Mouse (Mus musculus): ENCODE data around the gene Pygm. TPM values are rescaled to one million over a fixed set of nuclear protein-coding genes. Genes with fewer than 3 reads are reported as not detected.

Pygm gene
- polyA plus RNA-seq, 1 experiment: 10.2 TPM

DNA sequence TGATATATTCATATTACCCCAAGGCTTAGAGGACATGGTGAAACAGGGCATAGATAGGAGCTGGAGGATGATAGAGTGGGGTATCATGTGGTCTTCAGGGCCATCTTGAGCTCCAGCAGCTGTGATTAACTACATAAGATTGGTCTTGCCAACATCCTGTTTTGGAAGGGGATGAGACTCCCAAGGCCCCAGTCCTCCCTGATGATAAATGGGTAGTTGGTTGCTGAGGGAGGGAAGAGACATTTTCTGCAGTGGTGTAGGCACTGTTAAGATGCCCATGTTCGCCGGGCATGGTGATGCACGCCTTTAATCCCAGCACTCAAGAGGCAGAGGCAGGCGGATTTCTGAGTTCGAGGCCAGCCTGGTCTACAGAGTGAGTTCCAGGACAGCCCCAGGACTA is 3.0 kb upstream of the Pygm start:
- WGBS: 97% methylated on average over 5 of the region's 5 CpGs
- DNase-seq (ENCODE audit: low read depth, low spot score): no peak

DNA sequence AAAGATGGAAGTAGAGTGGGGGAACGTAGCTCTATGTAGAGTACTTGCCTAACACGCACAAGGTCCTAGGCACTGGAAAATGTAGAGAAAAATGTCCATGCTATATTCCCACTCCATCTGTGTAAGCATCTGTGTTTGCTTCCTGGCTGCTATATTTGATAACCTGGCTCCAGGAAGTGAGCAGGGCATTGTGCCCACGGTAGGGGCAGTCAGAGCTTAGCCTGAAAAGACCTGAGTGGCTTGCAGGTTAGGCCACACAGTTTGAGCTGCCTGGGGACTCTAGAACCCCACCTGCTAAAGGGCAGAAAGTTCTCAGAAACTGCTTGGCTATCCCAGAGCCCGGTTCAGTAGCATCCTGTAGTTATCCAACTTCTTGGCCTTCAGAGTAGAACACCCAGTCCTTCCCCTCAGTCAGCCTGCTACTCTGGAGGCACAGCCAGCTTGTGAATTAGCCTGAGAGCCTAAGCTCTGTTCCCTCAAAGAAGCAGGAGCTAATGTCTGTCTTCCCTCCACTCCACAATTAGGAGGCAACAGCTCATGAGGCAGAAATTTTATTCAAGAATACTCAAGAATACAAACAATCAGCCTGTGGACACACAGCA is 1.8 kb upstream of the Pygm start:
- 55% methylated on average over 4 of the region's 4 CpGs for WGBS
- no peak for DNase-seq (ENCODE audit: low read depth, low spot score)

DNA sequence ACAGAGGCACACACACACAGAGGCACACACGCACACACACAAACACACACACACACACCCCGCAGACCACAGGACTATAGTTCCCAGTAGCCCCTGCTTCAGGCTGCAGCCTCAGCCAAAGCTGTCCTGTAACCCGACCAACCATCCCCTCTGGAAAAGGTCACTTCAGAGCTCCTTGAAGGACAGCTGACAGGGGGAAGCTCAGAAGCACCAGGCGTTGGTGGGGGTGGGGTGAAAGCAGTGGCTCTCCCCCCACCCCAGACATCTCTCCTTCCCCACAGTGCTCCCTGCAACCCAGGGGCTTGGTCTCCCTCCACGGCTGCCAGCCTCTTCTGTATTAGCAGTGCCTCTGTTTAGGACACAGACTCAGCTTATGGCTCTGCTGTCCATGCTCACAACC is 729 bp upstream of the Pygm start:
- WGBS: 45% methylated on average over 5 of the region's 5 CpGs
- DNase-seq (ENCODE audit: low read depth, low spot score): no peak

DNA sequence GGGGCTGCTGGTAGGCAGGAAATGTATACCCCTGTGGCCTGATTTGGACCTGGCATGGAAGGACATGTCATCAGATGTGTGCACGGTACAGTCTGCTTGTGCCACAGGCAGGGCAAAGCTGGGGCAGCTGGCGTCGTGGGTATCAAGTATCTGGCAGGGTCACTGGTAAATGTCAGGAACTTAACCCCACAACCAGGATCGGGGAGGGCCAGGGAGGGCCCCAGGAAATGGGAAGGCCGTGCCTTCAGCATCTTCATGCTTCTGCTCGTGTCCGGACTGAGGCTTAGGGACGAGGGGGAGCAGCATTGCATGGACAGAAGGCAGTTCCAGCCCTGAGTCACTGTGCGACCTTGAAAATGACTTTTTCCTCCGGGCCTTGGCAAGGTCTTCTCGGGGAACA is 755 bp downstream of the Pygm start:
- no peak for DNase-seq (ENCODE audit: low read depth, low spot score)
- 53% methylated on average over 11 of the region's 11 CpGs for WGBS

DNA sequence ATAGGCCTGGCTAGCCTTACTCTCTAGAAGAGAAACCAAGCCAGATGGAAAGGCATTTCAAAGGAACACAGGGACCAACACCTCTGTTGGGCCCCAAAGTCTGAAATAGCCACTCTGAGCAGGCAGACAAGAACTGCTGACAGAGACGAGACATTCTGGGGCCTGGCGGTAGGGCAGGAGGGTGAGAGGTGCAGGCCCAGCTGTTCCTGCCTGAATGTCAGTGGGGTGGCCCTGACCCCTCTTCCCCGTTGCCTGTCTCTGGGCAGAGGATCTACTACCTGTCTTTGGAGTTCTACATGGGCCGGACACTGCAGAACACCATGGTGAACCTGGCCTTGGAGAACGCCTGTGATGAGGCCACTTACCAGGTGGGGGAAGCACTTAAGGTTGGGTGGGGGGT is 1.2 kb downstream of the Pygm start:
- WGBS: 74% methylated on average over 5 of the region's 5 CpGs
- DNase-seq (ENCODE audit: low read depth, low spot score): no peak

DNA sequence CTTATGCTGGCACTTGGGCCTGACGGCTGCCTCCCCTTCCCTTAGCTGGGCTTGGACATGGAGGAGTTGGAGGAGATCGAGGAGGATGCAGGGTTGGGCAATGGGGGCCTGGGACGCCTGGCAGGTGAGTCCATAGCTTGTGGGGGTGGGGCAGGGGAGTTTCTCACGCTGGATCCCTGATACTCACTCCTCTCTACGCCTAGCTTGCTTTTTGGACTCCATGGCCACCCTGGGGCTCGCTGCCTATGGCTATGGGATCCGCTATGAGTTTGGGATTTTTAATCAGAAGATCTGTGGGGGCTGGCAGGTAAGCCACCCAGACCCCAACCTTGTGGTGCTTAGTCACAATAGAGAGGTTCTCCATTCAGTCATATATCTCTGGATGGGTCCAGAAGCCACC is 1.6 kb downstream of the Pygm start:
- DNase-seq (ENCODE audit: low read depth, low spot score): no peak
- WGBS: 78% methylated on average over 7 of the region's 7 CpGs

DNA sequence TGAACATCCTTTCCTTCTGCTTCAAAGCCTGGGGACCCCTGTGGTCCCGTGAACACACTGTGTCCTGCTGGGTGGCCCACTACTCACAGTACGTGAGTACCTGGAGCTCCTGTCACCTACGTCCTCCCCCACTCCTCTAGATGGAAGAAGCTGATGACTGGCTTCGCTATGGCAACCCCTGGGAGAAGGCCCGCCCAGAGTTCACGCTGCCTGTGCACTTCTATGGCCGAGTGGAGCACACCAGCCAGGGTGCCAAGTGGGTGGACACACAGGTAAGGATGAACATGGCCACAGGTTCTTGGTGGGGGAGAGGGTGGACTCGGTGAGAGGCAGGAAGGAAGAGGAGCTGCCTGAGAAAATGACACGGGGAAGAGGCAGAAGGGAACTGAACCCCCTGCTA is 2.0 kb downstream of the Pygm start:
- WGBS: 84% methylated on average over 9 of the region's 9 CpGs
- DNase-seq (ENCODE audit: low read depth, low spot score): no peak

DNA sequence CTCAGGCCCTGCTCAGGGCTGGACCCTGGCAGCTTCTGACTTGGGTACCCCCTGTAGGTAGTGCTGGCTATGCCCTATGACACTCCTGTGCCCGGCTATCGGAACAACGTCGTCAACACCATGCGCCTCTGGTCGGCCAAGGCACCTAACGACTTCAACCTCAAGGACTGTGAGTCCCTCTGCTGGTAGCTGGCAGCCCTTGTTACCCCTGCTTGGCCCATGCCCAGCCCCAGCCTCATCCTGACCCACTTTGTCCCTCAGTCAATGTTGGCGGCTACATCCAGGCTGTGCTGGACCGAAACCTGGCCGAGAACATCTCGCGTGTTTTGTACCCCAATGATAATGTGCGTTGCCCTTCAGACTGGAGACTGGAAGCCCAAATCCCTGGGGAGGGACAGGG is 3.8 kb downstream of the Pygm start:
- 76% methylated on average over 13 of the region's 13 CpGs for WGBS
- DNase-seq (ENCODE audit: low read depth, low spot score): no peak

DNA sequence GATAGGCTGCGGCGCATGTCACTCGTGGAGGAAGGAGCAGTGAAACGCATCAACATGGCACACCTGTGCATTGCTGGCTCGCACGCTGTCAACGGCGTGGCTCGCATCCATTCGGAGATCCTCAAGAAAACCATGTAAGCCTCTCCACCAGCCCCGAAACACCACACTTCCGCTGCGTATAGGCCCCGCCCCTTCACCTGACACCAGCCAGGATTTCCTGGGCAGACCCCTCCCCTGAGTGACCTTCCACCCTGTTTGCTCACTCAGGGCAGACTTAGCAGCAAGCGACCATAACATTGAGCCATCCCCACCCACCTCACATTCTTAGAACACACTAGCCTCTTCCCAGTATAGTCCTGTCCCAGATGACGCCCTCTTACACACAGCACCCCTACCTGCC is 5.6 kb downstream of the Pygm start:
- DNase-seq (ENCODE audit: low read depth, low spot score): no peak
- 17% methylated on average over 16 of the region's 16 CpGs for WGBS

DNA sequence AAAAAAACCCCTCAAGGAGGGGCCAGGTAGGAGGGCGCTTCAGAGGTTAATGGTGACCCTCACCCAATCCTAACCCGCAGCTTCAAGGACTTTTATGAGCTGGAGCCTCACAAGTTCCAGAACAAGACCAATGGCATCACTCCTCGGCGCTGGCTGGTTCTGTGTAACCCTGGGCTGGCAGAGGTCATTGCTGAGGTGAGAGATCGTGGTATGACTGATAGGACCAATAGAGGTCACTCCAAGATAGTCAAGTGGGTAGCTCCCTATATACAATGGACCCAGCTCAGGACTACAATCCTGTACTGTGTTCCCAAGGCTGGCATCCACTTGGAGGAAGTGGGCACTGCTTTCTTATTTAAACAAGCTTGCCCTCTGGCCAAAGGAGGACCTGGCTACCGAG is 6.1 kb downstream of the Pygm start:
- DNase-seq (ENCODE audit: low read depth, low spot score): no peak
- WGBS: 49% methylated on average over 6 of the region's 6 CpGs

DNA sequence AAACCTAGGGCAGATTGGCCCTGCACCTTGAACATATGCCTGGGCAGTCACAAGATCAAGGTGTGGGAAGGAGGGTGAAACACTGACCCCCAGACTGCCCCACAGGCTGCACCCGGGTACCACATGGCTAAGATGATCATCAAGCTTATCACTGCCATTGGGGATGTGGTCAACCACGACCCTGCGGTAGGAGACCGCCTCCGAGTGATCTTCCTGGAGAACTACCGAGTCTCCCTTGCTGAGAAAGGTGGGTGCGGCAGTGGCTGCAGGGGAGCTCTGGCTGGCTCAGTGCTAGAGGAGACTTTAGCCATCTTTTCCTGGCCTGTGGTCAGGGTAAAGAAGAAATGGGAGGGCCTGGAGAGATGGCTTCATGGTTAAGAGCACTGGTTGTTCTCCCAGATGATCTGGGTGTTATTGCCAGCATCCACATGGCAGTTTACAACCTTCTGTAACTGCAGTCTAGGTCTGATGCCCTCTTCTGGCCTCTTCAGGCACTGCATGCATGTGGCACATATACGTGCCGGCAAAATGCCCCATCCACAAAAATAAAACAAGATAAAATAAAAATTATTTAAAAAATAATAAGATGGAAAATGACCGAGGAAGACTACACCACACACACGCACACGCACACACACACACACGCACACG is 8.7 kb downstream of the Pygm start:
- WGBS: 93% methylated on average over 14 of the region's 14 CpGs
- no peak for DNase-seq (ENCODE audit: low read depth, low spot score)

DNA sequence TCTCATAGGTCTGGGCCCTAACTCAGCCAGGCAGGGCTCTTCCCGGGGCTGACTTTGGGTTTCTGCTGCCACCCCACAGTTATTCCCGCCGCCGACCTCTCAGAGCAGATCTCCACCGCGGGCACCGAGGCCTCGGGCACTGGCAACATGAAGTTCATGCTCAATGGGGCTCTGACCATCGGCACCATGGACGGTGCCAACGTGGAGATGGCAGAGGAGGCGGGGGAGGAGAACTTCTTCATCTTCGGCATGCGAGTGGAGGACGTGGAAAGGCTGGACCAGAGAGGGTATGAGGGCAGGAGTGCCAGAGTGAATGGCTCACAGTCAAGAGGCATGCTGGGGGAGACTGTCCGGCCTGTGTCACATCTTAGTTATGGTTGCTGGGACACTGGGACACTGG is 9.4 kb downstream of the Pygm start:
- DNase-seq (ENCODE audit: low read depth, low spot score): no peak
- WGBS: 86% methylated on average over 16 of the region's 16 CpGs

DNA sequence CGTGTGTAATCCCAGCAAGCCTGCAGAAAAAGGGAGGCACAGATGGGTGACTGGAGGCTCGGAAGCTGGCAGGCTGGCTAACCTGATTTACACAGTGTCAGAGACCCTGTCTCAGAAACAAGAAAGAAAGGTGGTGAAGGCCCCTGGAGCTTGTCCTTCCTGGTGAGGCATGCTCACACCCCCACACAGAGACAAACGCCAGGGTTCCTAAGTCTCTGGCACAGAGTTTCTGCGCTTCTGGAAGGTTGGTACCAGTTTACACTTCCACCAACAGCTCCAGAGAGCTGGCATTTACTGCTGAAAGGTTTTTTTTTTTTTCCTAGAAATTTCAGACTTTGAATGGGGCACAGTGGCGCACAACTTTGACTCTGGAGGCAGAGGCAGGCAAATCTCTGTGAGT is 12.0 kb downstream of the Pygm start:
- WGBS: 87% methylated on average over 5 of the region's 5 CpGs
- DNase-seq (ENCODE audit: low read depth, low spot score): no peak

DNA sequence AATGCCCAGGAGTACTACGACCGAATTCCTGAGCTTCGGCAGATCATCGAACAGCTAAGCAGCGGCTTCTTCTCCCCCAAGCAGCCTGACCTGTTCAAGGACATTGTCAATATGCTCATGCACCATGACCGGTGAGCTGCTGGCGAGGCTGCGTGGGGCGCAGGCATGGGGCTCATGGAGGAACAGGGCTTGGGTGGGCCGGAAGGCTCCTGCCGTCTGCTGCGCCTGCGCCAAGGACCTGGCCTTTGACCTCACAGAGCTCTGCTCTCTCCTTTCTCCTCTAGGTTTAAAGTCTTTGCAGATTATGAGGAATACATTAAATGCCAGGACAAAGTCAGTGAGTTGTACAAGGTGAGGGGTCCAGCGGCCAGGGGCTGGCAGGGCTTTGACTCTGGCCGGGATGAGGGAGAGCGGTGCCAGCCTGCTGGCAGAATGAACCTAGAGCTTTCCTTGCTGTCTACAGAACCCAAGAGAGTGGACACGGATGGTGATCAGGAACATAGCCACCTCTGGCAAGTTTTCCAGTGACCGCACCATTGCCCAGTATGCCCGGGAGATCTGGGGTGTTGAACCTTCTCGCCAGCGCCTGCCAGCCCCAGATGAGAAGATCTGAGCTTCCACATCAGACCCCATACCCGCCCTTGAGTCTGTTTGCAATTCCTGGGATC is 13.5 kb downstream of the Pygm start:
- DNase-seq (ENCODE audit: low read depth, low spot score): no peak
- 87% methylated on average over 22 of the region's 22 CpGs for WGBS

DNA sequence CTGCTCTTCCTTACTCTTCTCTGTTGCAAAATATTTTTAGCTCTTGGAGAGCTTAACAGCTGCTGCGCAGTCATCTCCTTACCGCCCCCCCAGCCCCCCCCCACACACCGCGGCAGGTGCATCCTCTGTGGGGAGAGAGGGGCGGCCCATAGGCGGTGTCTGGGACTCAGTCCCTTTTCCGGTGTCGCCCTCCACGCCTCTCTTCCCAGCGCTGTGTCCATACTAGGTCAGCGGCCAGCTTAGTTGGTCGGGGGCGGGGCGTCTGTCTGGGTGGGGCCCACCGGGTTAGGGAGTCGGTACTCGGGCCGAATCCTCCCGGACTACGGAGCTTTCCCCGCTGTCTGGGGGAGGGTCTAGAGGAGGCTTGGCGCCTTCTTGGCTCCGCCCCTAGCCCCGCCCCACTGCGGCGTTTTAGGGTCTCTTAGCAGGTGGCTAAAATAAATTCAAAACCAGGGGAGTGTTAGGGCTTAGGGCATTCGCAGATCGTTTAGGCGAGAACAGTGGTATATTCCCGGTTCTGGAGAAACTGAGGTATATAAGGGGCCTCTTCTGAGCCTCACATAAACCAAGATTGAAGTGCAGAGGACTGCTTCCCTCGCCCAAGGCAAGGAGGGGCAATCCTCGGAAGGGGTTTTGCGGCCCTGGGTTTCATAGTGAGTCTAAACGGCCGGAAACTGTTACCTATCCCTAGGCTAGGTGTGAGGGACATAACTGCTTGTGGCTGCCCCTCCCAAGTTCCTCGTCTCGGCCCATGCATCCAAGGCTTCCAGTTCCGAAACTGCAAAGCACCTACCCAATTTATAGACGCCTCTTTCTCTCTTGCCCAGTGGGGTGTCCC is 14.5 kb downstream of the Pygm start:
- under 1% methylated on average over 39 of the region's 39 CpGs for WGBS
- DNase-seq (ENCODE audit: low read depth, low spot score): no peak

DNA sequence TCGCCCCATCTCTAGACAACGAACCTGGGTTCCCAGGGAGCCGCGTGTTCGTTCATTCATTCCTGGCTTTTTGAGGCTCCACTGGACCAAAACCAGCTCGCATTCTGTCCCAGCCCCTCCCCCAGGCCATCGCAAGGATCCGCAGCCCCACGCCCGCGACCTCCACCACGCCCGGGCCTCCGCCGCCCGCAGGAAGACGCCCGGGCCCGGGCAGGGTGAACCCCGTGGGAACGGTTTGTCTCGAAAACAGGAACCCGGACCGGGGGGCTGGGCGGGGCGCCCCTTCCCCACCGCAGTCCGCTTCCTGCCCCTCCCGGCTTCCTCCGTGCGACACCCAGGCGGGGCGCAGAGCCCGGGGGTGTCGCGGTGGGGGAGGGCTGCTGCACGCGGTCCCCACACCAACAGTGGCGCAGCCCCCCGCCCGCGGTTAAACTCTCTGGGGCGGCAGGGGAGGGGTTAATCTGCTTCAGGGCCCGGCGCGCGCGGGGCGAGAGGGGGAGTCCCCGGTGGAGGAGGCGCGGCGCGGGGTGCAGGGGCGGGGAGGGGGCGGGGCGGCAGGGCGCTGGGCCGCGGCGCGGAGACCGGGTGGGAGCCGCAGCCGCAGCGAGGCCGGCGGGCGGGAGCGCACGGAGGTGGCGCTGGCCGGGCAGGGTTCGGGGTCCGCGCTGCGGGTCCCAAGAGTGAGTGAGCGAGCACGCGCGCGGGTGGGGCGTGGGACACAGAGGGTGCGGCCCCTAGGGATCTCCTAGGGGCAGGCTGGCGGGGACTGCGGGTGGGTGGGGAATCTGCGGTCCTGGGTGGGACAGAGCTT is 15.3 kb downstream of the Pygm start, which contains the start of gene Rasgrp2:
Gene Rasgrp2, plus strand, starts transcription at position 56 of the 811 bp plus-strand sequence.
- 1% methylated on average over 83 of the region's 87 CpGs for WGBS

DNA sequence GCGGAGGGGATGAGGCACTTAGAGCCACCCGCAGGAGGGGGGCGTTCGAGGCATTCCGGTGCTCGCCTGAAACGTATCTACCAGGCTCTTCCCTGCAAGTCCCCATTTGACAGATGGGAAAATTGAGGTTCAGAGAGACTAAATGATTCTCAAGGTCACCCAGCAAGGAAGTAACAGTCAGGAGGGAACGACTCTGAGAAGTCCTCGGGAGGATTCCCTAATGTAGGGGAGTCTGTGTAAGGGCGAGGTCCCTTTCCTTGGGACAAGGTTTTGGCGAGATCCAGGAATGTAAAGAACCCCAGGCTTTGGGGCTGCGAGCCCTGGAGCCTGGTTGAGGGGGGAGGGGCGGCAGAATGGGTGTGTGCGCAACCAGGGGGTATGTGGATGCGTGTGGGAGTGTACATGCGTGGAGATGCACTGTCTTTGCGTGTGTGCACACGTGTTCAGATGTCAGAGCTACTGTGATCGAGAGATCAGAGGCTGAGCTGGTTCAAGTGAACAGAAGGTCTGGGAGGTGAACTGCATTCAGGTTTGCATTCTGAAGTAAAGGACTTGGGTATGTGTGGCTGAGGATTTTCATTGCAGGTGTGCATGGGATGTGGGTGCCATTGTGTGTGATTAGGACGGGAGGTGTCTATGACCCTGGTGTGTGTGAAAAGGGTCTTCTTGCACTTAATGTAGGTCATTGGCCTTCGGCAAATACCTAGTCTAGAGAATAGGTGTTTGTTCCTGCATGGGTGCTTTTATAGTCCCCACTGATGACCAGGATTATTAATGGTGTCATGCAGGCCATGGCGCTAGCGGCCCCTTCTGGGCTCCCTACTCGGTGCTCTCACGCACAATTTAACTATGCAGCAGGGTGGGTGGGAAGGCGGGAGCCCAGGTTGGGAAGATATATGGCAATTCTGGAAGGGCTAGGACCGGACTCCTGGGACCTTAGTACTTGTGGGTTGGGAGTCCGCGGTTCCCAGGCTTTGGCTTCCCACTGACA is 16.2 kb downstream of the Pygm start:
- WGBS: 4% methylated on average over 29 of the region's 29 CpGs
- no peak for DNase-seq (ENCODE audit: low read depth, low spot score)

More for the DNA sequence above, 15.3 kb downstream of the Pygm start, which contains the start of gene Rasgrp2:
- DNase-seq (ENCODE audit: low read depth, low spot score): no peak

DNA sequence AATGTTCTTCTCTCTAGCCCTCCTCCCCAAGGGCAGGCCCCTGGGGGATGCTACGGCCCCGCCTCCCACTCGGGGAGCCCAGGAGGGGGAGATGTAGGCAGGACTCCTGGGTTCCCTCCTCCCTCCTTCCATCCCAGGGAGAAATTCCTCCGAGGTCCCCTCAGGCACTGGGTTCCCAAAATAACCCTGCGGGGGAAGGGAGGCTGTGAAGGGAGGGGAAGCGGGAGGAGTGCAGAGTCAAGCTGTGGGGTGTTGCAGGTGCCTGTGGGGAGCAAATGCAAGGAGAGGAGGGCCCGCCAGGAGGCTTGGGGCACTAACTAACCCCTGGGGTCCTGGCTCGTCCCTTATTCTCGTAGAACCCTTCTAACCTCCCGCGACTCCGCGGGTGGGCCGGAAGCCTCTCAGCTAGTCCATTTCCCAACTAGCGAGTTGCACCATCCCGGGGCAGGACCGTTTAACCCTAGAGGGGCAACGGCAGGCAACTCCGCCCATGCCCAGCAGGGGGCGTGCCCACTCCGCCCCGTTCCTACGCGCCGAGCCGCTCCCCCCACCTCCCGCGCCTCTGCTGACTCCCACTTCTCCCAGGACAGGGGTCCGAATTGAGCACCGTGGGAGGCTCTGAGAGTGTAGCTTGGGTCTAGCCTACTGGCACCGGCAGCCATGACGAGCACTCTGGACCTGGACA is 17.1 kb downstream of the Pygm start:
- 2% methylated on average over 32 of the region's 32 CpGs for WGBS
- no peak for DNase-seq (ENCODE audit: low read depth, low spot score)

Data from large intestine, adult 2 months (tissue).